Mouse (Mus musculus): ENCODE measurements at regions not wholly inside any gene's neighbourhood (a gene's known extent, or its start where the extent isn't known, plus 50 kb on each side); places are given as distances from the start of the nearest gene placed in this dataset.

- TF ChIP-seq CTCF (IDR thresholded peaks at IDR 0.05; ENCODE audit: control insufficient read depth, insufficient read depth, insufficient read length) (no peak), MAX (IDR thresholded peaks at IDR 0.05) (no peak), USF1 (IDR thresholded peaks at IDR 0.05; ENCODE audit: low read depth) (no peak), CEBPB (IDR thresholded peaks at IDR 0.05; ENCODE audit: low read depth) (no peak)
Observed at GRCm38 (mm10) chr4:33767721-33768120, 156.7 kb upstream of the Cnr1 start.
